Mouse (Mus musculus) forebrain, embryonic 11.5 days (tissue): ENCODE measurements around the gene Bzw1. TPM values are rescaled to one million over a fixed set of nuclear protein-coding genes. Genes with fewer than 3 reads are reported as not detected.

Experiments used
- ATAC-seq: fragments of 200-750 bp; cut with Nextera tagmentation; replicated peaks from 2 replicates; pipeline ENCODE4 v1.8.0; 2017; ENCODE audit warnings: moderate TSS enrichment; ENCODE audit not compliant: low FRiP score
- DNase-seq: peaks from one replicate; pipeline ENCODE4 v3.0.0-alpha.2; 2017; ENCODE audit warnings: low spot score
- H3K27ac ChIP-seq: fragments of 300-500 bp; sonication (generic); 2 replicates; pipeline ENCODE4 v1.5.1; 2014; ENCODE audit warnings: low read depth, low read length
- H3K27me3 ChIP-seq: fragments of 300-500 bp; sonication (generic); 2 replicates; pipeline ENCODE4 v1.6.1; 2014; ENCODE audit warnings: mild to moderate bottlenecking, low read length, mixed read lengths; ENCODE audit not compliant: control insufficient read depth, insufficient read depth
- H3K36me3 ChIP-seq: fragments of 300-500 bp; sonication (generic); 2 replicates; pipeline ENCODE4 v1.6.1; 2014; ENCODE audit warnings: mild to moderate bottlenecking, low read length, moderate library complexity, mixed read lengths; ENCODE audit not compliant: control insufficient read depth, insufficient read depth
- H3K4me1 ChIP-seq: fragments of 300-500 bp; sonication (generic); replicated peaks from 2 replicates; pipeline ENCODE4 v1.6.1; 2014; ENCODE audit warnings: low read length, mixed read lengths; ENCODE audit not compliant: control insufficient read depth, insufficient read depth
- H3K4me2 ChIP-seq: fragments of 300-500 bp; sonication (generic); 2 replicates; pipeline ENCODE4 v1.6.1; 2014; ENCODE audit warnings: low read depth, mild to moderate bottlenecking, low read length, moderate library complexity, mixed read lengths; ENCODE audit not compliant: severe bottlenecking
- H3K4me3 ChIP-seq: fragments of 300-500 bp; sonication (generic); 2 replicates; pipeline ENCODE4 v1.5.1; 2014; ENCODE audit warnings: low read depth, low read length
- H3K9ac ChIP-seq: fragments of 300-500 bp; sonication (generic); 2 replicates; pipeline ENCODE4 v1.6.1; 2014; ENCODE audit warnings: low read length
- H3K9me3 ChIP-seq: fragments of 300-500 bp; sonication (generic); 2 replicates; pipeline ENCODE4 v1.6.1; 2016; ENCODE audit warnings: low read length, mixed read lengths; ENCODE audit not compliant: control insufficient read depth
- WGBS: fragments of 180-500 bp; shearing (Covaris S2); extraction: QIAGEN DNeasy Blood & Tissue Kit; methylation state at CpG from one replicate; pipeline ENCODE4 v1.1.7; 2014; 5-methylcytosine and 5-hydroxymethylcytosine counted together
- polyA plus RNA-seq: library from polyadenylated mRNA; unstranded; fragments of >200 nt; fragmentation: Nextera tagmentation; extraction: Ambion mirVana; gene quantifications from 2 replicates; pipeline ENCODE4 v1.2.1, GENCODE M21; 2014

Bzw1 gene
- polyA plus RNA-seq = 515 and 551 TPM in 2 replicates

DNA sequence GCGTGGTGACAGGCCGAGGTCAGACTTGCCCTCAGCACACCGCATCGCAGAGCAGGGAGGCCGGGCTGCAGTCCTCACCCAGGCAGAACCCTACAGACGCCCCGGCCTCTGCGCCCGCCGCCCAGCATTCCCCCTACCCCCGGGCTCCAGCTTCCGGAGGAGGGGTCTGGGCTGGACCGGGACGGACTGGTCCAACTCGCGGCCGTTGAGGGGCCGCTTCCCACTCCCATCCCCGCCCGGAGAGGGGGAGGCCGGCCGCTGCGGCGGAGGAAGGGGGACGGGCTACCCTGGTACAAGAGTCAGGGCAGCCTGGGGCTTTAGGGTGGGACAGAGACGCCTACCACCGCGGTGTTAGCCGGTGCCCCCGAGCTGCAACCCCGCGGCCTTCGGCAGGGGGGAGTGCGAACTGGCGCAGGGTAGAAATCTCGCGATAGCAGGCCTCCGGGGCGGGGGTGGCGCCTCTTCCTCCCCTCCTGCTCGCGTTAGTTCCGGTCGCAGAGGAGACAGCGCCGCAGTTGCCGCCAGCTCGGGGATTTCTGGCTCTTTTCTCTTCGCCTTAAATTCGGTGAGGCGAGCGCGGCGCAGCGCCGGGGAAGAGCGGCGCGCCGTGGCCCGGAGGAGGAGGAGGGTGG, at the start of gene Bzw1:
Bzw1 (plus strand) TSS at position 247 of the 632 bp plus-strand sequence.
- H3K27me3 ChIP-seq = no peaks in the 10 kb centered on the region
- peak; percentile 98 for ATAC-seq
- peak within 1 kb of the TSS; percentile 98 for H3K27ac ChIP-seq
- WGBS = 0% methylated on average over 54 of the region's 61 CpGs
- H3K9me3 ChIP-seq = no peaks in the 10 kb centered on the region
- H3K4me3 ChIP-seq = peak within 1 kb of the TSS; percentile 97
- H3K9ac ChIP-seq = peak within 1 kb of the TSS; percentile 99
- H3K36me3 ChIP-seq = peaks cover under 1% of the 10 kb centered on the region; the same call in 1 of the 2 replicates
- H3K4me1 ChIP-seq = no peaks in the 10 kb centered on the region; the same call in 1 of the 2 replicates
- peak within 1 kb of the TSS; percentile 78 for H3K4me2 ChIP-seq
- DNase-seq = peak; percentile 96

DNA sequence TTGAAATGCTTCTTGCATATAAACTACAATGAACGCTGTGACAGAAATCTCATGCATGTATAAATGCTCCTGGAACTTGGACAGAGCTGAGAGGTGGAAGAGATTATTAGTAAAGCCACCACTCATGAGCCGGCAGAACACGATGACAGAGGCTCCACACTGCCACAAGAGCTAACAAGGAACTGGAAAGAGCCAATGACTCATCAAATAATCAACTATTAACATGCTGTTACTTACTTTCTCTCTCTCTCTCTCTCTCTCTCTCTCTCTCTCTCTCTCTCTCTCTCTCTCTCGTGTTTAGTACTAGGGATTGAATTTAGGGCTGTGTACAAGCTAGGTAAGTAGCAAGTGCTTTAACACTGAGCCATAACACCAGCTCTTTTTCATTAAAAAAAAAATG, 48.8 kb upstream of the Bzw1 start:
- ATAC-seq (no peak), DNase-seq (no peak)
- H3K36me3 ChIP-seq = no peaks in the 10 kb centered on the region
- H3K4me1 ChIP-seq = no peaks in the 10 kb centered on the region
- no peak overlapping the region for H3K4me2 ChIP-seq
- 83% methylated on average over 4 of the region's 4 CpGs for WGBS
- no peak overlapping the region for H3K4me3 ChIP-seq
- H3K27me3 ChIP-seq = no peaks in the 10 kb centered on the region
- H3K9me3 ChIP-seq = no peaks in the 10 kb centered on the region
- no peak overlapping the region for H3K27ac ChIP-seq
- no peak overlapping the region for H3K9ac ChIP-seq

- H3K4me1 ChIP-seq = no peaks in the 10 kb centered on the region
- WGBS = 80% methylated on average over 5 of the region's 5 CpGs
These were observed 48.1 kb upstream of the Bzw1 start for GRCm38 (mm10) chr1:58344570-58344969.

GRCm38 (mm10) chr1:58346159-58346558, 46.5 kb upstream of the Bzw1 start:
- ATAC-seq = no peak
- no peaks in the 10 kb centered on the region for H3K36me3 ChIP-seq
- H3K9me3 ChIP-seq = no peaks in the 10 kb centered on the region
- H3K4me3 ChIP-seq = no peak overlapping the region
- no peaks in the 10 kb centered on the region for H3K4me1 ChIP-seq
- no peak overlapping the region for H3K4me2 ChIP-seq
- WGBS = 95% methylated on average over 14 of the region's 14 CpGs
- DNase-seq = no peak
- no peak overlapping the region for H3K9ac ChIP-seq
- H3K27ac ChIP-seq = no peak overlapping the region
- no peaks in the 10 kb centered on the region for H3K27me3 ChIP-seq

More at GRCm38 (mm10) chr1:58344570-58344969, 48.1 kb upstream of the Bzw1 start:
- Histone ChIP-seq H3K36me3 (no peaks in the 10 kb centered on the region), H3K4me2 (no peak overlapping the region), H3K9me3 (no peaks in the 10 kb centered on the region), H3K27ac (no peak overlapping the region), H3K4me3 (no peak overlapping the region), H3K9ac (no peak overlapping the region), H3K27me3 (no peaks in the 10 kb centered on the region)
- ATAC-seq (no peak), DNase-seq (no peak)

GRCm38 (mm10) chr1:58348712-58349111, 44.0 kb upstream of the Bzw1 start:
- Histone ChIP-seq H3K9ac (no peak overlapping the region), H3K4me2 (no peak overlapping the region), H3K27me3 (no peaks in the 10 kb centered on the region), H3K36me3 (no peaks in the 10 kb centered on the region), H3K4me3 (no peak overlapping the region), H3K27ac (no peak overlapping the region), H3K4me1 (no peaks in the 10 kb centered on the region), H3K9me3 (no peaks in the 10 kb centered on the region)
- DNase-seq = no peak
- WGBS = 84% methylated on average over 6 of the region's 6 CpGs
- ATAC-seq = no peak

DNA sequence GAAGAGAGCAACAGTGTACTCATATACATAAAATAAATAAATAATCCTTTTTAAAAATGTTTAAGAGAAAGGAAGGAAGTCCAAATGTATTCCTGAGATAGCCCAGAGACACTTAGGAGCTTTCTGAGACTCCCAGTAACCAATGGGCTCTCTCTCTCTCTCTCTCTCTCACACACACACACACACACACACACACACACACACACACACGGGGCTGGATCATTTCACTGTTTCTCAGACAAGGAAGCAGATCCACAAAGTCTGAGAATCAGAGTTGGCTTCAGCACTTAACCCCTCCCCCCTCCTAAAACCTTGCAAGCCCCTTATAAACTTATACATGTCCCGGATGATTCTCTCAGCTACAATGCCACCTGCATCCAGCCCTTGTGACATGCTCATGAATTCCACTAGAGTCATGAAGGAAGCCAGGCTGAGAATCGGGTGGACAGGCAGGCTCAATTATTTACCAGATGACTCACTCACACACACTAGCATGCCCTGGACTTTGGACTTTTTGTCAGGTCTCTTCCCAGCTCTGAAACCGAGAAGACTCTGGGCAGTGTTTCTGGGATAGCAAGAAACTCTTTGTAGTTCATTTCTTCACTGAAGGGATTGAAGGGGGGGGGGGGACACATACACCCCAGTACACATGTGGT, 39.3 kb upstream of the Bzw1 start:
- Histone ChIP-seq H3K36me3 (no peaks in the 10 kb centered on the region), H3K9ac (no peak overlapping the region), H3K27ac (no peak overlapping the region), H3K4me3 (no peak overlapping the region), H3K9me3 (no peaks in the 10 kb centered on the region), H3K4me2 (no peak overlapping the region), H3K4me1 (no peaks in the 10 kb centered on the region), H3K27me3 (no peaks in the 10 kb centered on the region)
- no peak for DNase-seq
- ATAC-seq = no peak
- 76% methylated on average over 4 of the region's 4 CpGs for WGBS

DNA sequence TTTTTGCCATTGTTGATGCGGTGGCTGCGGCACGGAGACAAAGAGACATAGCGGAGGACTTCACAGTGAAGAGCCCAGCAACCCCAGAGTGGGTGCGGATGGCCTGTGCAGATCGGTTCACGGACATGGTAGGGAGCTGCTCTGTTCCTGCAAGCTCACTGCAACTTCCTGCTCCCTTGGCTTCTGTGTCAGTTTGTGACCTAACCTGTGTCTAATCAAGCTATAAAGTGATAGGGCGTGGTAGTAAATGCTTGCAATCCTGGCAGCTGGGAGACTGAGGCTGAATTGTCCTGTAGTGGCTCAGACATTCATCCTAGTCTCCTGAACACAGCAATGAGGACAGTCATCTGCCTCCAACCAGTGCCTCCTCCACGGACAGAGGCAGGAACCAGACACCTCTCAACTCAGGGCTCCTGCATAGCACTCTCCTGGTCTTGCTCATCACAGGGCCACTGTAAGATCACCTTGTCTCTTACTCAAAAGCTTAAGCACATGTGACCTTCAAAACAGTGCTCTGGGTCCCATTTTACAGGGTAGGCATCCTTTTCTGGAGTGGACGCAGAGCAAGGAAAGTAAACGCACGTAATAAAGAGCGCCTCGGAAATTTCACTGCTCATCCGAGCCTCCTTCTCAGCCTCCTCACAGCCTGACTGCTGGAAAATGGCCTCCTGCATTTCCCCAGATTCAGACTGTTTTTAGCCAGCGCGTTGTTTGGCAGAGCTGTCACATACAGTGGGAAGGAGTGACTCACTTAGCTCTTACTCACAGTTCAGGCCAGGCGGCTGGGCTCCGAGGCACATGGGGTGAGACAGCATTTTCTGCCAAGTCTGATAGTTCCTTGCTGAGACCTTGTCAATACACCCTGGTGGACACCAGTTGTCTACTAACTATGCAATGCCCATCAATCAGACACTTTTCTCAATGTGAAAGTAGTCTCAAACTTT, 33.5 kb upstream of the Bzw1 start:
- H3K4me2 ChIP-seq = no peak overlapping the region
- H3K27ac ChIP-seq = no peak overlapping the region
- ATAC-seq (no peak), DNase-seq (no peak)
- 89% methylated on average over 19 of the region's 19 CpGs for WGBS
- H3K9ac ChIP-seq = no peak overlapping the region
- no peaks in the 10 kb centered on the region for H3K27me3 ChIP-seq
- no peaks in the 10 kb centered on the region for H3K36me3 ChIP-seq
- no peaks in the 10 kb centered on the region for H3K4me1 ChIP-seq
- no peak overlapping the region for H3K4me3 ChIP-seq
- H3K9me3 ChIP-seq = no peaks in the 10 kb centered on the region

- ATAC-seq = no peak
- 65% methylated on average over 4 of the region's 4 CpGs for WGBS
These were observed 30.4 kb upstream of the Bzw1 start for GRCm38 (mm10) chr1:58362296-58362695.

More at GRCm38 (mm10) chr1:58362296-58362695, 30.4 kb upstream of the Bzw1 start:
- Histone ChIP-seq H3K4me3 (no peak overlapping the region), H3K27me3 (no peaks in the 10 kb centered on the region), H3K27ac (no peak overlapping the region), H3K4me1 (no peaks in the 10 kb centered on the region), H3K4me2 (no peak overlapping the region), H3K9ac (no peak overlapping the region), H3K9me3 (no peaks in the 10 kb centered on the region), H3K36me3 (no peaks in the 10 kb centered on the region)
- no peak for DNase-seq
